Mouse (Mus musculus) right cerebral cortex, postnatal 36 days (tissue): ENCODE results near the gene Araf.
A peak's percentile ranks its signal among the peaks of the same experiment; 100 is the strongest.
"Not testable (repeated sequence)": the region's sequence is repeated elsewhere in the genome, so short reads cannot be mapped to it uniquely, and the experiment has no call there.

Experiments used
- DNase-seq, 2 experiments: peaks; one replicate each; pipeline ENCODE4 v3.0.0; 2022; ENCODE audit warnings: low spot score in 2 of 2, mixed read lengths in 1 of 2

Araf gene

GRCm38 (mm10) chrX:20797681-20798080 lies at the start of gene Araf:
Gene Araf, plus strand, starts transcription at chrX:20797814.
- DNase-seq: no peak

GRCm38 (mm10) chrX:20748829-20749228 lies 48.8 kb upstream of the Araf start:
- no peak for DNase-seq

- DNase-seq: no peak
Measured at GRCm38 (mm10) chrX:20761201-20761600, 36.4 kb upstream of the Araf start.

GRCm38 (mm10) chrX:20770697-20771381 lies 26.8 kb upstream of the Araf start:
- peak; percentile 54 to 71 for DNase-seq

GRCm38 (mm10) chrX:20771666-20772065 lies 25.9 kb upstream of the Araf start:
- DNase-seq: no peak

GRCm38 (mm10) chrX:20775271-20776016 lies 22.2 kb upstream of the Araf start:
- no peak for DNase-seq

GRCm38 (mm10) chrX:20777619-20778018 lies 20.0 kb upstream of the Araf start:
- DNase-seq: no peak

- no peak for DNase-seq
Measured at GRCm38 (mm10) chrX:20787309-20787708, 10.3 kb upstream of the Araf start.

GRCm38 (mm10) chrX:20792417-20792816 lies 5.2 kb upstream of the Araf start:
- DNase-seq: no peak

GRCm38 (mm10) chrX:20793230-20793629 lies 4.4 kb upstream of the Araf start:
- no peak for DNase-seq

- no peak for DNase-seq
Measured at GRCm38 (mm10) chrX:20794229-20794628, 3.4 kb upstream of the Araf start.

GRCm38 (mm10) chrX:20798141-20798796 lies 655 bp downstream of the Araf start:
- DNase-seq: peak; percentile 81

GRCm38 (mm10) chrX:20798797-20799147 lies 1.2 kb downstream of the Araf start:
- DNase-seq: no peak

- no peak for DNase-seq
Measured at GRCm38 (mm10) chrX:20801456-20801855, 3.8 kb downstream of the Araf start.

GRCm38 (mm10) chrX:20804301-20804700 lies 6.7 kb downstream of the Araf start:
- DNase-seq: not testable (repeated sequence)

- DNase-seq: no peak
Measured at GRCm38 (mm10) chrX:20806295-20806694, 8.7 kb downstream of the Araf start.

GRCm38 (mm10) chrX:20816974-20817373 lies 19.4 kb downstream of the Araf start:
- peak; percentile 10 to 19 for DNase-seq

GRCm38 (mm10) chrX:20819204-20819628 lies 21.6 kb downstream of the Araf start:
- DNase-seq: peak; percentile 60 to 76

GRCm38 (mm10) chrX:20819708-20820426 lies 22.3 kb downstream of the Araf start:
- peak; percentile 13 to 14 for DNase-seq

GRCm38 (mm10) chrX:20828934-20829333 lies 31.3 kb downstream of the Araf start:
- peak; percentile 74 to 79 for DNase-seq

GRCm38 (mm10) chrX:20847232-20847631 lies 49.6 kb downstream of the Araf start:
- no peak for DNase-seq

- no peak for DNase-seq
Measured at GRCm38 (mm10) chrX:20847816-20848215, 50.2 kb downstream of the Araf start.
